ENCODE assay signal across 8 mouse cellular contexts in genomic region chr11:98961766-98962165, GRCm38 (mm10). TPM values are rescaled to one million over a fixed set of nuclear protein-coding genes. Genes with fewer than 3 reads are reported as not detected.
DNase-seq lines count a peak whose midpoint lies in the region; ATAC-seq and TF ChIP-seq lines count a peak whose summit lies in the region.

No protein-coding gene starts in this region.

- no peaks in the 10 kb centered on the region for H3K9me3 ChIP-seq in hindbrain, embryonic 14.5 days (ENCODE audit: control insufficient read depth, low read length)
- H3K9me3 ChIP-seq in midbrain, embryonic 14.5 days (ENCODE audit: control insufficient read depth, low read length), result no peaks in the 10 kb centered on the region

- peak overlapping the region; percentile 87 for H3K4me3 ChIP-seq in kidney, adult 2 months (ENCODE audit: insufficient read depth, low read depth, low read length)
- peak overlapping the region; percentile 78 for H3K4me3 ChIP-seq in brown adipose tissue, adult 24 weeks (ENCODE audit: insufficient read depth, low read depth, low read length)
- peak overlapping the region; percentile 59 for H3K4me3 ChIP-seq in hindbrain, embryonic 14.5 days (replicated peaks; ENCODE audit: low read length)
- peak overlapping the region; percentile 57 for H3K4me3 ChIP-seq in midbrain, embryonic 14.5 days (replicated peaks; ENCODE audit: low read depth, low read length)

- TF ChIP-seq POLR2A in kidney, adult 2 months (IDR thresholded peaks at IDR 0.05; ENCODE audit: low read depth, low read length), result no peak

- H3K4me1 ChIP-seq in kidney, adult 2 months (ENCODE audit: control insufficient read depth, insufficient read depth, low read length), result peaks cover 32% of the 10 kb centered on the region
- peaks cover 33% of the 10 kb centered on the region for H3K4me1 ChIP-seq in brown adipose tissue, adult 24 weeks (ENCODE audit: control insufficient read depth, insufficient read depth, insufficient read length, low read length)
- H3K4me1 ChIP-seq in hindbrain, embryonic 14.5 days (replicated peaks; ENCODE audit: control insufficient read depth, insufficient read depth, low read length), result peaks cover 73% of the 10 kb centered on the region
- peaks cover 72% of the 10 kb centered on the region for H3K4me1 ChIP-seq in midbrain, embryonic 14.5 days (ENCODE audit: control insufficient read depth, insufficient read depth, low read length)

- peak overlapping the region; percentile 69 for H3K9ac ChIP-seq in hindbrain, embryonic 14.5 days
- H3K9ac ChIP-seq in midbrain, embryonic 14.5 days (replicated peaks; ENCODE audit: low read length), result peak overlapping the region; percentile 23; the same call in 1 of the 2 replicates

- H3K27me3 ChIP-seq in kidney, adult 2 months (replicated peaks; ENCODE audit: control insufficient read depth, insufficient read depth, low read length), result no peaks in the 10 kb centered on the region
- no peaks in the 10 kb centered on the region for H3K27me3 ChIP-seq in hindbrain, embryonic 14.5 days (ENCODE audit: control insufficient read depth, insufficient read depth, low read length)
- peaks cover 18% of the 10 kb centered on the region for H3K27me3 ChIP-seq in midbrain, embryonic 14.5 days (ENCODE audit: control insufficient read depth, insufficient read depth, low read length)

- TF ChIP-seq CTCF in kidney, adult 2 months (conservative IDR thresholded peaks at IDR 0.05; ENCODE audit: insufficient read depth, insufficient read length, low read depth, low read length), result no peak

- no peak overlapping the region for H3K27ac ChIP-seq in kidney, adult 2 months (ENCODE audit: insufficient read depth, low read depth, low read length)
- H3K27ac ChIP-seq in brown adipose tissue, adult 24 weeks (replicated peaks; ENCODE audit: low read depth, low read length), result peak overlapping the region; percentile 70; the same call in 1 of the 2 replicates
- peak overlapping the region; percentile 90 for H3K27ac ChIP-seq in hindbrain, embryonic 14.5 days
- H3K27ac ChIP-seq in midbrain, embryonic 14.5 days (replicated peaks; ENCODE audit: low read depth, low read length), result no peak overlapping the region

- no peak for ATAC-seq in hindbrain, embryonic 14.5 days (ENCODE audit: low FRiP score)
- no peak for ATAC-seq in midbrain, embryonic 14.5 days (ENCODE audit: low FRiP score, low TSS enrichment)
- ATAC-seq in frontal cortex, adult (ENCODE audit: low TSS enrichment), result no peak

- WGBS in kidney, adult 2 months, result 25% methylated on average over 8 of the region's 8 CpGs
- WGBS in hindbrain, embryonic 14.5 days, result 6% methylated on average over 8 of the region's 8 CpGs
- 11% methylated on average over 8 of the region's 8 CpGs for WGBS in midbrain, embryonic 14.5 days

- no peaks in the 10 kb centered on the region for H3K36me3 ChIP-seq in kidney, adult 2 months (ENCODE audit: control insufficient read depth, insufficient read depth, low read length)
- no peaks in the 10 kb centered on the region for H3K36me3 ChIP-seq in hindbrain, embryonic 14.5 days (replicated peaks; ENCODE audit: control insufficient read depth, insufficient read depth)
- no peaks in the 10 kb centered on the region for H3K36me3 ChIP-seq in midbrain, embryonic 14.5 days (ENCODE audit: control insufficient read depth, insufficient read depth, low read length)

- peak overlapping the region; percentile 98 for H3K4me2 ChIP-seq in hindbrain, embryonic 14.5 days (replicated peaks)
- peak overlapping the region; percentile 86 for H3K4me2 ChIP-seq in midbrain, embryonic 14.5 days (ENCODE audit: low read length)

- DNase-seq in kidney, adult 2 months, result peak; percentile 19
- no peak for DNase-seq in kidney, adult 18-20 months
- no peak for DNase-seq in hindbrain, embryonic 14.5 days (ENCODE audit: low spot score)
- DNase-seq in midbrain, embryonic 14.5 days, result no peak
- DNase-seq in cerebellum, postnatal 14 days, result no peak
- no peak for DNase-seq in left cerebral cortex, adult 9 months (ENCODE audit: low spot score in 2 of 2)

RNA-seq across cellular contexts. Expression of gene Gjd3, which starts 21.1 kb away (rescaled TPM):
- polyA plus RNA-seq in kidney, adult 2 months (2012; rRNA removed), result 0.34 and 0.57 TPM in 2 replicates
- polyA plus RNA-seq in brown adipose tissue, adult 24 weeks (2012; ENCODE audit: insufficient read depth, insufficient read length, missing spikeins), result not detected in 2 replicates
- polyA plus RNA-seq in hindbrain, embryonic 14.5 days (2014; fragmentation: Nextera tagmentation; extraction: Ambion mirVana), result 0.60 and 1.4 TPM in 2 replicates
- 0.70 and 2.0 TPM in 2 replicates for polyA plus RNA-seq in midbrain, embryonic 14.5 days (2014; fragmentation: Nextera tagmentation; extraction: Ambion mirVana)

RNA-seq across cellular contexts. Expression of gene Rara, which starts 34.1 kb away (rescaled TPM):
- 18.0 and 19.6 TPM in 2 replicates for polyA plus RNA-seq in kidney, adult 2 months (2012; rRNA removed)
- 3.2 and 5.5 TPM in 2 replicates for polyA plus RNA-seq in brown adipose tissue, adult 24 weeks (2012; ENCODE audit: insufficient read depth, insufficient read length, missing spikeins)
- polyA plus RNA-seq in hindbrain, embryonic 14.5 days (2014; fragmentation: Nextera tagmentation; extraction: Ambion mirVana), result 18.4 and 18.7 TPM in 2 replicates
- polyA plus RNA-seq in midbrain, embryonic 14.5 days (2014; fragmentation: Nextera tagmentation; extraction: Ambion mirVana), result 8.8 and 11.0 TPM in 2 replicates

RNA-seq across cellular contexts. Expression of gene Cdc6, which starts 54.2 kb away (rescaled TPM):
- polyA plus RNA-seq in kidney, adult 2 months (2012; rRNA removed), result 0.11 and 0.14 TPM in 2 replicates
- polyA plus RNA-seq in brown adipose tissue, adult 24 weeks (2012; ENCODE audit: insufficient read depth, insufficient read length, missing spikeins), result 0.28 and 1.7 TPM in 2 replicates
- polyA plus RNA-seq in hindbrain, embryonic 14.5 days (2014; fragmentation: Nextera tagmentation; extraction: Ambion mirVana), result 4.3 and 5.2 TPM in 2 replicates
- polyA plus RNA-seq in midbrain, embryonic 14.5 days (2014; fragmentation: Nextera tagmentation; extraction: Ambion mirVana), result 2.5 and 5.6 TPM in 2 replicates

Comparison
In these comparisons a context has a peak if more than half of its experiments do, and no peak if none do; other contexts are left out.
1. H3K27ac ChIP-seq: peak in brown adipose tissue, adult 24 weeks (single experiment) and hindbrain, embryonic 14.5 days (single experiment); none in kidney, adult 2 months (single experiment) and midbrain, embryonic 14.5 days (single experiment).
2. Peak in every context shown above with its lines, with median percentiles within 50 percentile points of each other: H3K4me3 ChIP-seq.